Mouse (Mus musculus) stomach, postnatal 0 days (tissue): ENCODE data around the gene Slc27a5.

Experiments used
- CTCF ChIP-seq: IDR thresholded peaks from 2 replicates; pipeline ENCODE4 v1.5.1; 2016; ENCODE audit warnings: antibody characterized with exemption, low read depth, mild to moderate bottlenecking, moderate library complexity
- EP300 ChIP-seq: optimal IDR thresholded peaks from 2 replicates; pipeline ENCODE3; 2016; ENCODE audit warnings: antibody characterized with exemption

DNA sequence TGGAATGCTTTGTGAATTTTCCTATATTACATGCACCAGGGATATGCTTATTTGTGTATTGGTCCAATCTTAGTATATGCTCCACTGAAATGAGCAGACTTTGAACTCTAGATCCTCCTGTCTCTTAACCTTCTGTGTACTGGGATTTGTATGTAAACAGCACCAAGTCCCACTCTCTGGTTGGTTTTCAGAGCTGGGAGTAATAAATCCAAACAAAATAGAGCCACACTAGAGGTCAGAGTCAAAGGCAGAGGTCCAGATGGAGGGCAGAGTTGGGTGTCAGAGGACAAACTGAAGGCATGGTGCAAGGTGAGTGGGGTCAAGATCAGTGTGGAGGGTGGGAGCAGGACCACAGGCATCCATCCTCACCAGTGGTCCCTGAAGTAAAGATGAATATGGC lies 2.1 kb downstream of the Slc27a5 start:
- TF ChIP-seq CTCF (no peak), EP300 (no peak)
